Mouse (Mus musculus): Measurements from ENCODE around the gene Dmtf1.
"Not testable (repeated sequence)": the region's sequence is repeated elsewhere in the genome, so short reads cannot be mapped to it uniquely, and the experiment has no call there.

The Dmtf1 gene

DNA sequence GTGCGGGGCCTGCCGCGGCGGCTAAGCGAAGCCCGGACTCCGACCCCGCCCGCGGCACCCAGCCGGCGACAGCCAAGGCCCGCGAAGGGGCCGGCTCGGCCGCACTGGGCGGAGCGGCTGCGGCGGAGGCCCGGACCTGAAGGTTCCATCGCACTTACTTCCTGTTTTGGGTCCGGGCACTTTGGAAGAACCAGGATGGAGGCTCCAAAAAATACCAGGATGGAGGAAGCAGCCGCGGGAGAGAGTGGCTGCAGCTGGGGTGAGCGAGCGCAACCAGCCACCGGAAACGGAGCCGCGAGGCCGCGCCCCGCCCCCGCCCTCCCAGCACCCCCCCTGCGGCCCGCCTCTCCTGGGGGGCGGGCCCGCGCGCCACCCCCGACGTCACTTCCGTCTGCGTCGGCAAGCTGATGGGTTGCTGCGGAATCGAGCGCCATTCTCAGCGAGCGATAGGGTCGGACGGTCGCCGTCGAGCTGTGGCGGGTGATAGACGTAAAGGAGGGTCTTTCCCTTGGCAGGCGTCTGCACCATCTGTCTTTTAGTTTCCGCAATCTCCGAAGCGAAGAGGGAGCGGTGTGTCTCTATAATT, at the start of gene Dmtf1:
Gene Dmtf1, minus strand, starts transcription at position 321 of the 586 bp plus-strand sequence.
- peak; percentile 83 to 88 for DNase-seq (ENCODE audit: low spot score in 2 of 2)

DNA sequence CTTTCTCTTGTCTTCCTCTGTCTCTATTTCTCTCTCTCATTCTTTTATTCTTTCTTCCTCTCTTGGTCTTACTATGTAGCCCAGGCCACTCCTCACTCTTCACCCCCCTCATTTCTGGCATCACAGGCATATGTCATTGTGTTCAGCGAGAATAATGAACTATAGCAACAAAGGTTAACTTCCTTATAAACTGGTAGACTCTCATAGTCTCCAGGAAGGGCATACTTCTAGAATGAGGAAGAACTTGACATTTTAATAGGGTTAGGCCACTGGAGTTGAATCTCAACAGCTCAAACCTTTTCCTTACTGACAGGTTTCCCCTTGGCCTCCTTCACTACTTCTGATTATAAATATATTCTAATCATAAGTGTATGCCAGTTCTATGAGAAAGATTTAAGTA, 24.9 kb upstream of the Dmtf1 start:
- no peak for DNase-seq (ENCODE audit: low spot score in 2 of 2)

DNA sequence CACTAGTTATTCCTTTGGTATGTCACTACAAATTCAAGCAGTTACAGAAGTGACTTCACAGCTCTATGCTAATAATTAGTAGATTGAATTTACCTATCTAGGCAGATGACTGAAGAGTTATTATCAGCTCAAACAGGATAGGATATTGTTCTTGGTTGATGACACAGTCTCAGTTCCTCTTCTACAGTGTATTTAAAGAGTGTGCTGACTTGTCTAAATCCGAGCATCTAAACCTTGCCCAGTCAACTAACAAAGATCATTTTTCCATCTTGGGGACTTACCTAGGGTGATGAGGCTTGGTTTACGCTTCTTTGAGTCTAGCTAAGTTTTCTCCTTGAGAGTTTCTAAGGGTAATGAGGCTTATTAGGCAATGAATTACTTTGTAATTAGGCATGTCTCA, 11.7 kb upstream of the Dmtf1 start:
- DNase-seq (ENCODE audit: low spot score in 2 of 2), result no peak

DNA sequence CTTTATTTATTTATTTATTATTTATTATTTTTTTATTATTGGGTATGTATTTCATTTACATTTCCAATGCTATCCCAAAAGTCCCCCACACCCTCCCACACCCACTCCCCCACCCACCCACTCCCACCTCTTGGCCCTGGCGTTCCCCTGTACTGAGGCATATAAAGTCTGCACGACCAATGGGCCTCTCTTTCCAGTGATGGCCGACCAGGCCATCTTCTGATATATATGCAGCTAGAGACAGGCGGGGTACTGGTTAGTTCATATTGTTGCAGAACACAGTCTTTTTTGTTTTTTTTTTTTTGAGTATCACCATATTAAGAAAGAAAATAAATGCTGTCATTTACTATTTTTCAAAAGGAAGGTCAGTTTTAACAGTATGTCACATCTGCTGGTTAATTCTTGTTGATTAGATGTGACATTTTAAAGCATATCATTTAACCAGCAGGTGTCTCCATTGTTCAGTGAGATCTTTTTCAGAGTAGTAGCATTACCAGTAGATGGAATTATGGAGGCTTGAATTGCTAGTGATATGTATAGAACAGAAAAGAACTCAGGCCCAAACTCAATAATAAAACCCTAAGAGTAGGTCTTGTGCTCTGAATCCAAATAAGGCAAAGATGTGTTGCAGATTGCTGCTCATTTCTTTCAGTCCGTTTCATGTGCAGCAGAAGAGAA, 7.9 kb upstream of the Dmtf1 start:
- DNase-seq (ENCODE audit: low spot score in 2 of 2), result not testable (repeated sequence)

DNA sequence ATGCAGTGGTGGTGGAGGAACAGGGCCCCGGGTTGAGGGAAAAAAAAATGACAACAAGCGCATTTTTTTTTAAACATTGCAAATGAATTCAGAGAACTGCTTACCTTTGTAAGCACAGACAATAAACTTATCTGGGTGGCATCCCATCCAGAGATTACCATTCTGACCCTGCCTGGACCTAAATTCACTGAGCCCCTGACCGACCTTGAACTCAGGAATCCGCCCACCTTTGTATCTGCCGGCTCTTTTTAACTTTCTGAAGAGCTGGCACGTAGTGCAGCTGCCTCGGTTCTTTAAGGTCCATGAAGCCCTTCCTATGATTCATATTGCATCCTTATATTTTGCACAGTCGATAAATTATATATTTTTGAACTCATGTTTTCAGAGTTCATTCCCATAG, 4.8 kb upstream of the Dmtf1 start:
- no peak for DNase-seq (ENCODE audit: low spot score in 2 of 2)

DNA sequence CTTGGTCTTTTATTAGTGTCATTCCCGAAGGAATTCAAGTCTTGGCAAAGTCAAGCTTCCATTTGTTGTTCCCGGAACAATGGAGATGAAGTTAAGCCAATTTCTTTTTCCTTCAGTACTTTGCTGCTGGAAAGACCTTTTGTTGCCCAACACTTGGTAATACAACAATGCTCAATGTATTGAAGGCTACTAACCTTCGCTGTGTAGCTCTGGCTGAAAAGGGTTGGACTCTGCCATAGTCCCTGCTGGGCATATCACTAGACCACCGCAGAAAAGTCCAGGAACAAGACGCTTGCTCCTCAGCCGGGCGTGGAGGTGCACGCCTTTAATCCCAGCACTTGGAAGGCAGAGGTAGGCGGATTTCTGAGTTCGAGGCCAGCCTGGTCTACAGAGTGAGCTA, 3.6 kb upstream of the Dmtf1 start:
- DNase-seq (ENCODE audit: low spot score in 2 of 2), result not testable (repeated sequence)

DNA sequence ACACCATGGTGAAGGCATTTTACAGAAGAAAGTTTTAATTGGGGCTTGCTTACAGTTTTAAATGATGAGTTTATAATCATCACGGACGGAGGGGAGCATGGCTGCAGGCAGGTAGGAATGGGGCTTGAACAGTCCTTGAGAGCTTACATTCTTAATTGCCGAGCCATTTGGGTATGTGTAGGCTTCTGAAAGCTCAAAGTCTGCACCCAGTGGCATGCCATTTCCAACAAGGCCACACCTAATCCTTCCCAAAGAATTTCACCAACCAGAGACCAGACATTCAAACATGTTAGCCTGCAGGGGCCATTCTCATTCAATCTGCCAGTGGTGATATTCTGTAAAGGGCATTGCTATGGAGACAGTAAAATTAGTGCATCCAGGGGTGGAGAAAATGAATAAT, 1.8 kb upstream of the Dmtf1 start:
- DNase-seq (ENCODE audit: low spot score in 2 of 2), result no peak

DNA sequence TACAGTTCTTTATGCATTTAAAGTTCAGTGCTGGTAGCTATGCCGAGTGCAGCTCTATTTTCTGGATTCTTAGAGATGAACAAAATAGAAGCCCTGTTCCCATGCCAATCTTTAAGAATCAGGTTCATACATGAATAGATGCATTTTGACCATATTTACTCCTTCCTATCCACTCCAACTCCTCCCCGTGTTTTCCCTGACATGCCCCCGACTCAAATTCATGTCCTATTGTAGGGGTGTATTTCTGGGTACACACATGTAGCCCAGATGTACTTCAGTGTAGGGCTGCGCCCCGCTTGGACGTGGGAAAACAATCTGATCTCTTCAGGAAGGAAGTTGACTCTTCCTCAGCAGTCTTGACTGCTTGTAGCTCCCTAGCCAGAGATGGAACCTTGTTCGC, 512 bp upstream of the Dmtf1 start:
- no peak for DNase-seq (ENCODE audit: low spot score in 2 of 2)

DNA sequence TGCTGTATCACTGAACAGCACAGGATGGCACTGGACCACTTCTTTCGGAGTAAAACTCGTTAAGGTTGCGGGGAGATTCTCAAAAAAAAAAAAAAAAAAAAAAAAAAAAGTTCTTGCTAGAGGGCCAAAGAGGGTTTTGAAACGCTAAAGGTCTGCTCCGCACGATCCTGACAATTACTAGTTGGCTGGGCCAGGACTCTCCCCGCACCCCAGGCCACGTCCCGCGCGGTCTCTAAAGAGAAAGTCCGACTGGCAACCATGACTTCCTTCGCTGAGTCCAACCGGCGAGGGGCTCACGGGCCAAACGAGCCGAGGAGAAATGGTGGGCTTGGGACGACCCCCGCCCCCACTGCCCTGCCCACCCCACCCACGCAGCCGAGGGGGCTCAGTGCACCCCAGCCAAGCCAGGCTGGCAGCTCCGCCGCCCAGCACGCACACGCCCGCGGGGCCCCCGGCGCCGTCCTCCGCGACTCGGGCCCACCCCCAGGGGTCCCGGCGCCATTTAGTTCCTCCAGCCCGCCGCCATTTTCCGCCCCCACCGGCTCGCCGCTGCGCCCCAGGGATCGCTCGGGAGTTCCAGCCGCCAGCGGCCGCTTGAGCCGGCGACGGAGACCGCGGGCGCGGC, 633 bp downstream of the Dmtf1 start:
- DNase-seq (ENCODE audit: low spot score in 2 of 2), result peak in 1 of 2 experiments; percentile 29

DNA sequence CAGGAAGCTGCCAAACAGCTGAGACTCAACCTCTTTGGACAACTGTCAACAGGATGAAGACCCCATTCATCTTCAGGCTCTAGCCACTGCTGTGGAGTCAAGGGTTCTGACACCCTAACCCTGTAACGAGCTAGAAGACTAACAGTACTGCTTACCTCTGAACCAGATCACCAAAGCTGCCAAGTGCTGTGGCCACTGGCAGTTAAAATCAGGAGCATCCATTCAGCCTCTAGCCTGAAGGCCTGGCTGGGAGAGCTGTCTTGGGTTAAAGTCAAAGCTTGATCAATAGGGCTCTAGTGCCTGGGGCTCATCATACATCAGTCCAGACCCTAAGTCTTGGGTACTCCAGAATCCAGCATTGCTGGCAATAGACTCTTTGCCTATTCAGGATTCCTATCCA, 4.2 kb downstream of the Dmtf1 start:
- DNase-seq (ENCODE audit: low spot score in 2 of 2), result no peak

DNA sequence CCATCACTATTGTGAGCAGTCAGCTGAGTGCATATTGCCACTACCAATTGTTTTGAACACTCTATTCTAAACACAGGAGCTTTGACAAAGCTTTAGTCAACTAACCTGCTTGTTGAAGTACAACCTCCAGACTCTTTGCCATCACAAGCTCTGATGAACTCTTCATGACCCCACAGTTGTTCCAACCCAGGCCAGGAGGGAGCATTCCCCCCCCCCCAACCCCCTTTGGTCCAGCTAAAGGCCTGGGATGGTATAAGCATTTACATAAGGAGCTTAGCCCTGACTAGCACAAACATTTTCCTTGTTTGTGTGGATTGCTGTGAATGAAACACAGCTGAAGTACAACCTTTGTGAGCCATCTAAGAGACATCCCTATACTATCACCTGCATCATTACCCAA, 4.8 kb downstream of the Dmtf1 start:
- DNase-seq (ENCODE audit: low spot score in 2 of 2), result no peak

DNA sequence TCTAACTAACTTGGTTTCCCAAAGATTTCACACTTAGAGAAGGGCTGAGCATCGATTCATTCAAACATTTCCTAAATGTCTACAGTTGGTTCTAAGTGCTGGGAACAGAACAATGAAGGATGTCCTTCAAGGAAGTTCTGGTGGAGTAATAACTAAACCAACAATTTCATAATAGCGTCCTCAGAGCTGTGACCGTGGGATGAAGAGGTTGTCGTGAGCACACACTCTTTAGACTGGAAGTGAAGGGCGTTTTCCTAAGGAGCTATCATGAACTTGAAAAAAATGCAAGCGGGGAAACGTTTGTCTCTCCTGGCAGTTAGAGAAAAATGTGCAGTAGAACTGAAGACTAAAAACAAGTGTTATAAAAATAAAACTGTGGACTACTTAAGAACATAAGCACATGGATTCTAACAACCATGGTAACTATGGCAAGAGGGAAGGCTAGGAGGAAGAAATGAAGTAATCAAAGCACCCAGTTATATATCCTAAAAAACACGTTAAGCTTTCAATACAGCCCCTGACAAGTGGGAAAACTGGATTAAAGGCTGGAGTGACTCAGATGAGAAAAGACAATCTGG, 12.2 kb downstream of the Dmtf1 start:
- DNase-seq (ENCODE audit: low spot score in 2 of 2), result no peak

DNA sequence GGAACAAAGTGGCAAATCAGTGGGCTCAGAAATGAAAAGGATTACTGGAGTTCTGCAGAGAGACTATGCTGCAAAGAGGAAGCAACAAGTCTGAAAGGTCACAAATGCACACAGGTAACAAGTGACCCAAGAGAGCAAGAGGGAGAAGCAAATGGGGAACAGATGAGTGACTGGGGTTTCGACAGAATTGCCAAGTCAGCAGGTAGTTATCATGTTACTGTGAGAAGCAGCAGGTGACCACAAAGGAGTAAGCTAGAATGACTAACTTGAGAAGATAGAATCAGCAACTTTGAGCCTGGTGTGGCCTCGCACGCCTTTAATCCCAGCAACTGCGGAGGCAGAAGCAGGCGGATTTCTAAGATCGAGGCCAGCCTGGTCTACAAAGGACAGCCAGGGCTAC, 19.2 kb downstream of the Dmtf1 start:
- no peak for DNase-seq (ENCODE audit: low spot score in 2 of 2)

DNA sequence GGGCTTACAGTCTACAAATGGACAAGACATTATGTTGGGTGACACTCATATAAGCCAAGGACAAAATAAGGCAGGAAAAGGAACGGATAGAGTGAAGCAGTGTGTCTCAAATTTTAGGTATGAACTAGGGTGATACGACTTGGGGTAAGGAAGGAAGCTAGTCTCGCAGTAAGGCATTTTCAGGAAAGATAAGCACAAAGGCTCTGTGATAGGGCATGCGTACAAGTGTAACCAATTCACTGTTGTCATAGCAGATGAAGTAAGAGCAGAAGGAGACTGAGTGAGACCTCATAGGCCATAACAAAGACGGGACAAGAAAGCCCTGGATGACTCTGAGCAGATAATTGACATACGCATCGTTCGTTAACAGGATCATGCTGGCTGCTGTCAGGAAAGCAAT, 20.9 kb downstream of the Dmtf1 start:
- no peak for DNase-seq (ENCODE audit: low spot score in 2 of 2)

DNA sequence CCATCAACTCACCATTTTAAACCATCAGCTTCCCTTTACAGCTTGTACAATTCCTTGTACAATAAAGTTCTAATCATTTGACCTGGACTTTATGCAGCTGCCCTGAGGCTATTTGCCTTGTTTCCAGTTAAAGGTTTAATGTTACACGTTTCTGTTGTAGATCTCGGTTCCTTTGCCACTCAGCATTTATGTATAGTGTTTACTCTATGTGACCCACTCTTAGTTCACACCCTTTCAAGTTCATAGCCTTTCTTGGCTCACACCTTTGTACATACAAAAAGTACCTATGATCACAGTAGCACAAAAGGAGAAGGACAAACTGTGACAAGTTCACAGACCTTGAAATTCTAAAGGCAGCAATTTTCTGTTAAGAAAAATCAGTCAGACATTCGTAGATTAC, 26.0 kb downstream of the Dmtf1 start:
- DNase-seq (ENCODE audit: low spot score in 2 of 2), result no peak

DNA sequence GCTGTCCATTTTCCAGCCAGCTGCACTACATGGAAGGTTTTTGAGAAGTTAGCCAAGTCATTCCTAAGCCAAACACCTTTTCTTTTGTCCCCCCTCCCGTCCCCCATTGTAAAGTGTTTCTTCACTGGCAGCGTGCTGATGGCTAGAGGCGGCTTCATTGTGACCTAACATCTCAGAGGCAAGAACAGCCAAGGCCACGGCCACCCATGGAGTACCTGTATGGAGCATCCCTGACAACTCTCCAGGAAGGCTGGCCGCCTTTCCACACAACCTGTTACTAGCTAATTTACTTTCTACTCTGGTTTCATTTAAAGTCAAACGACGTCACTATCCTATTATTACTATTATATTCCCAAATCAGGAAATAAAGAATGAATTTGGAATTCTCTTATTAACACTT, 29.8 kb downstream of the Dmtf1 start:
- DNase-seq (ENCODE audit: low spot score in 2 of 2), result no peak

DNA sequence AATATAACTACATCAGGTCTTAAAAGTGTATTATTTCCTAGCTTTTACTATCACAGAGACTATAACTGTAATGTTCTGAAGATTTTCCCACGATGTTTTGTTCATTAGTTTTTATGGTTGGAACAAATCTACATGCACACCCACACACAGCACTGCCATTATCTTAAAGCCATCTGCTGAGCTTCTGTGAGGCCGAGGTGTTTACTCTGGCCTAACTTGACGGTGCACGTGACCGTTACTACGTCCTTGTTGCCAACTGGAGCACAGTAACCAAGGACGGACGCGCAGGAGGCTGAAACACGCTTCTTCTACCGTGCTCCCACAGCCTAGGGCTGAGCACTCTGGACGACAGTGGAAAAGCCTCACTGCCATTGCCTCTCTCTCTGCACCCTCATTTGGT, 33.0 kb downstream of the Dmtf1 start:
- no peak for DNase-seq (ENCODE audit: low spot score in 2 of 2)

DNA sequence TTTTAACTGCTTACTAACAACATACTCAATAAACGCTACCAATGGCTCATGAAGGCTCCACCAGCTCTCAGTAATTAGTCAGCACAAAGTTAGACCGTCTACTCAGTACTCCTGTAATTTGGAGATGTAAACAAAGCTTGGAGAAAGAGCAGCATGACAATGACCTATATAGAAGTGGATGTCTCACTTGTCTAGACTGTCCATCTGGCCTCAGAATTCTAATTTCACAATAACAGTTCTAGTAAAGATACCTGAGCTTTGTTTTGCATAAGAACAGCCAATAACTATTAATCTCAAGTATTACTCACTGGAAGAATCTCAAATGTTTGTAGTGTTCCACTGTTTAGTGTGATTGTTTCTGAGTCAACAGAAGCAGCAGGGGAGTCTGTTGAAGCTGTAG, 37.4 kb downstream of the Dmtf1 start:
- DNase-seq (ENCODE audit: low spot score in 2 of 2), result no peak

DNA sequence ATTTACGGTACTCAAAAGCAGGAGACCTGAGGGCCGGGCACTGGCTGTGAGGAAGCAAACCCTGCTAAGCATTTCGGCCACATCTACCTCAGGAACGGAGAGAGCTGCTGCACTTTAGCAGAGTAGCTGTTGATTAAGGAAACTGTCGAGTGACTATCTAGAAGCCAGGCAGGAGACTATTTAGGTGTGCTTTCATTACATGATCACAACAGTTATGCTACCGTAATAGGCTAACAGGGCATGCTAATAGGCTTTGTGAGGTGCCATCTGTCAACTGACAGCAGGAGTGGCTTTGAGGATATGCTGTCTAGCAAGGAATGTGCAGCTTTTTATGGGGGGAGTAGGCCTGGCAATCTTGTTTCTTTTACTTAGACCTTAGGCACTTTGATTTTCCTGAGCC, 47.4 kb downstream of the Dmtf1 start:
- DNase-seq (ENCODE audit: low spot score in 2 of 2), result no peak

DNA sequence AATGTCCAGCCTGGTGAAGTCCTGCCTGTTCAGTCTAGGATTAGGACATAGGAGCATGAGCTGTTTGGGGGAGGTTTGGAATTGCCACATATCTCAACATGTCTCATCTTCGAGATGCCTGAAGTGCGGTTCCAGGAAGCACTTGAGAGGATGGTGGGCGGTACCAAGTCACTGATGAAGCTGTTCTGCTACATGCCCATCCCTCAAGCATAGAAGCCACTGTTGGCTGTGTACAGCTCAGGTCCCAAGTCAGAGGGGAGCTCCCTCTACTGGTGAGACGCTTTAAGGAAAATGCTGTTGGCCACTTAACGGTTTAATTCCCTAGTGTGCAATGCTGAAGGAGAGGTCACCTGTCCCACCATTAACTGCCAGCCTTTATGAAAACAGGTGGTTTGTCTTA, 49.8 kb downstream of the Dmtf1 start:
- DNase-seq (ENCODE audit: low spot score in 2 of 2), result peak; percentile 15 to 36

DNA sequence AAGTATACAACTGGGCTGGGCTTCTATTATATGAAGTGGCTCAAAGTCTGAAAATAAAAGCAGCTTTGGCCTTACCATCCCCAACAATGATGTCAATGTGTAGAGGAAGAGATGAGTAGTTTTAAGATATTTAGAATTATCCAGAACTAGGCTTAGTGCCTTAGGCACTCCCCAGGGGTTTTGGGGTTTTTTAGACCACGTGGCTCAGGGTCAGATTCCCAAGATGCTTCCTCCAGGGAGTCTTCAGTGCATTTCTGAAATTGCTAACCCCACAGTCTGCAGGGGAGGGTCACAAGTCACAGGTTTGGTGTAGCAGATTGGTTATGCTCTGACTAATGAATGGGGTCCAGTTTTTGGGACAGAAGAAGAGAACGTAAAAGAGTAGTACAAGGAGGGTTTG, 50.3 kb downstream of the Dmtf1 start:
- DNase-seq (ENCODE audit: low spot score in 2 of 2), result no peak

DNA sequence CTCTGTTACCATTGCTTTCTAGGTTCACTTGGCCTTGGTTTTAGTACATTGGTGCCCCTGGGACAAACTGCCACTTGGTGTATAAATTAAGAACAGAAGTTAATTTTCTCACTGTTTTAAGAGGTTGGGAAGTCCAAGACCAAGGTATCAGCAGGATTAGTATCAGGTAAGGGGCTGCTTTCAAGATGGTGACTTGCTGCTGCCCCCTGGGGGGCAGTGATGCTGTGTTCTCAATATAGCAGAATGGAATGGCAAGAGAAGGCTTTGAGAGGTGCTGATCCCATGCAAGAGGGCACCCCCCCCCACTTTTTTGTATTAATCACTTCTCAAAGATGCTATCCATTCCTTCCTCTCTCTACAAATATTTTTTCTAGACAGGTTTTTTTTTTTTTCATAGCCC, 52.0 kb downstream of the Dmtf1 start:
- no peak for DNase-seq (ENCODE audit: low spot score in 2 of 2)

DNA sequence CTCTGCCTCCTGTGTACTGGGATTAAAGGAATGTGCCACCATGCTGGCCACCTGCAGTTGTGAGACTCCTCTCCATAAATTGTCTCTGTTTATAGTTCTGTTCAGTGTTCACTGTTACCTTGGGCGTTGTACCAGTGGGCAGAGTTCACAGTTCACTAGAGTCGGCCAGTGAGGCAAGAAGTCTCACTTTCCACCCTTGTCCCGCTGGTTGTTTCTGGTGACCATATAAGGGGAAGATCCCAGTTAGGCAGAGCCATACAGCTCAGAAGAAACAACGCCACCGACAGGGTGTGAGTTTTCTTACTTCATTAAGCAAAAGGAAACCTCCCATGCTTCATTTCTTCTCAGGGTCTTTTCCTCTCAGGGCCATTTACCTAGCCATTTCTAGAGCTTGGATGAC, 53.1 kb downstream of the Dmtf1 start:
- DNase-seq (ENCODE audit: low spot score in 2 of 2), result no peak

Data from urinary bladder, postnatal 36 days (tissue).